Mouse (Mus musculus) thymus, postnatal 4 days (tissue): Measurements from ENCODE around the gene Rhbdf2.
A peak's percentile ranks its signal among the peaks of the same experiment; 100 is the strongest.

ENCODE experiments used
- DNase-seq: peaks from one replicate; pipeline ENCODE4 v3.0.0; 2021

The Rhbdf2 gene

GRCm38 (mm10) chr11:116585682-116586081 lies 41.1 kb downstream of the Rhbdf2 start:
- no peak for DNase-seq

GRCm38 (mm10) chr11:116581376-116581814 lies 45.4 kb downstream of the Rhbdf2 start, which contains the start of gene Ube2o:
Ube2o (minus strand) TSS chr11:116581447.
- DNase-seq, result peak; percentile 95

GRCm38 (mm10) chr11:116580711-116581375 lies 46.0 kb downstream of the Rhbdf2 start:
- peak; percentile 74 for DNase-seq

GRCm38 (mm10) chr11:116580031-116580652 lies 46.7 kb downstream of the Rhbdf2 start:
- no peak for DNase-seq

- DNase-seq, result no peak
Measured at GRCm38 (mm10) chr11:116579280-116579679, 47.5 kb downstream of the Rhbdf2 start.

GRCm38 (mm10) chr11:116575396-116575795 lies 51.4 kb downstream of the Rhbdf2 start:
- DNase-seq, result no peak

GRCm38 (mm10) chr11:116574982-116575381 lies 51.8 kb downstream of the Rhbdf2 start:
- no peak for DNase-seq

GRCm38 (mm10) chr11:116574486-116574885 lies 52.3 kb downstream of the Rhbdf2 start:
- DNase-seq, result no peak

- DNase-seq, result no peak
Measured at GRCm38 (mm10) chr11:116572756-116573543, 53.9 kb downstream of the Rhbdf2 start.

- DNase-seq, result no peak
Measured at GRCm38 (mm10) chr11:116571767-116572679, 54.8 kb downstream of the Rhbdf2 start.

GRCm38 (mm10) chr11:116570821-116571220 lies 56.0 kb downstream of the Rhbdf2 start:
- DNase-seq, result no peak

- no peak for DNase-seq
Measured at GRCm38 (mm10) chr11:116567531-116567930, 59.3 kb downstream of the Rhbdf2 start.

- no peak for DNase-seq
Measured at GRCm38 (mm10) chr11:116565283-116566041, 61.4 kb downstream of the Rhbdf2 start.

- DNase-seq, result no peak
Measured at GRCm38 (mm10) chr11:116556308-116556707, 70.5 kb downstream of the Rhbdf2 start.

GRCm38 (mm10) chr11:116555572-116555971 lies 71.2 kb downstream of the Rhbdf2 start:
- DNase-seq, result no peak

GRCm38 (mm10) chr11:116554171-116554878 lies 72.5 kb downstream of the Rhbdf2 start:
- peak; percentile 59 for DNase-seq

- DNase-seq, result no peak
Measured at GRCm38 (mm10) chr11:116552194-116552593, 74.6 kb downstream of the Rhbdf2 start.

GRCm38 (mm10) chr11:116550748-116551147 lies 76.1 kb downstream of the Rhbdf2 start:
- DNase-seq, result no peak

GRCm38 (mm10) chr11:116549273-116550038 lies 77.4 kb downstream of the Rhbdf2 start:
- no peak for DNase-seq

- DNase-seq, result no peak
Measured at GRCm38 (mm10) chr11:116548780-116549179, 78.0 kb downstream of the Rhbdf2 start.
